Mouse (Mus musculus) central nervous system, embryonic 18 days (tissue): Measurements from ENCODE around the gene Uggt1. TPM values are rescaled to one million over a fixed set of nuclear protein-coding genes. Genes with fewer than 3 reads are reported as not detected.

Source experiments
- polyA plus RNA-seq: library from polyadenylated mRNA; depleted of rRNA; stranded (reverse); fragments of >200 nt; gene quantifications from 2 replicates; pipeline ENCODE4 v1.2.3, GENCODE M21; 2012; rRNA removed

Uggt1 gene
- 23.3 and 24.0 TPM in 2 replicates for polyA plus RNA-seq

GRCm38 (mm10) chr1:36244058-36244827, at the start of gene Uggt1:
Uggt1 (minus strand) TSS chr1:36244720.

GRCm38 (mm10) chr1:36274455-36274854, 29.9 kb upstream of the Uggt1 start, which contains the start of gene Neurl3:
Neurl3 (minus strand) TSS chr1:36274679.

Other genes starting within 250 kb of the Uggt1 start
- gene Hs6st1, start 176.3 kb downstream of the Uggt1 start, polyA plus RNA-seq: 76.6 and 78.8 TPM in 2 replicates
- gene Neurl3, start 30.0 kb upstream of the Uggt1 start, polyA plus RNA-seq: 0.83 and 1.1 TPM in 2 replicates
- 1.7 and 2.5 TPM in 2 replicates for gene Arid5a, start 63.0 kb upstream of the Uggt1 start, polyA plus RNA-seq
- gene Kansl3, start 124.5 kb upstream of the Uggt1 start, polyA plus RNA-seq: 65.0 and 65.8 TPM in 2 replicates
- gene Fer1l5, start 127.6 kb upstream of the Uggt1 start, polyA plus RNA-seq: 0.08 and 0.13 TPM in 2 replicates
- gene Lman2l, start 200.6 kb upstream of the Uggt1 start, polyA plus RNA-seq: 39.1 and 42.7 TPM in 2 replicates
- gene Cnnm4, start 226.9 kb upstream of the Uggt1 start, polyA plus RNA-seq: 5.0 and 5.3 TPM in 2 replicates